Mouse (Mus musculus) embryo, embryonic 11 days (tissue): ENCODE data around the gene Card9.

ENCODE experiments used
- DNase-seq: peaks from one replicate; pipeline ENCODE4 v3.0.0-alpha.2; 2015

Card9 gene

GRCm38 (mm10) chr2:26359983-26360382, 735 bp downstream of the Card9 start:
- DNase-seq = no peak

- DNase-seq = no peak
Observed at GRCm38 (mm10) chr2:26358667-26359320, 1.9 kb downstream of the Card9 start.

GRCm38 (mm10) chr2:26357484-26357883, 3.2 kb downstream of the Card9 start:
- no peak for DNase-seq

- DNase-seq = no peak
Observed at GRCm38 (mm10) chr2:26356678-26357077, 4.0 kb downstream of the Card9 start.

GRCm38 (mm10) chr2:26356231-26356630, 4.5 kb downstream of the Card9 start:
- DNase-seq = no peak

GRCm38 (mm10) chr2:26354401-26354800, 6.3 kb downstream of the Card9 start:
- no peak for DNase-seq

- DNase-seq = no peak
Observed at GRCm38 (mm10) chr2:26353066-26353980, 7.4 kb downstream of the Card9 start.

- DNase-seq = no peak
Observed at GRCm38 (mm10) chr2:26352291-26352910, 8.3 kb downstream of the Card9 start.

- peak; percentile 95 for DNase-seq
Observed at GRCm38 (mm10) chr2:26351358-26352290, 9.1 kb downstream of the Card9 start, which contains the start of gene Dnlz. TSS of gene Dnlz (minus strand) at chr2:26352110.

GRCm38 (mm10) chr2:26348241-26348640, 12.5 kb downstream of the Card9 start:
- peak; percentile 23 for DNase-seq

GRCm38 (mm10) chr2:26342609-26343490, 17.9 kb downstream of the Card9 start:
- DNase-seq = no peak

GRCm38 (mm10) chr2:26342044-26342443, 18.7 kb downstream of the Card9 start:
- no peak for DNase-seq

GRCm38 (mm10) chr2:26341510-26341981, 19.2 kb downstream of the Card9 start:
- DNase-seq = no peak

GRCm38 (mm10) chr2:26339204-26339551, 21.5 kb downstream of the Card9 start:
- DNase-seq = no peak

GRCm38 (mm10) chr2:26338302-26339203, 22.2 kb downstream of the Card9 start:
- DNase-seq = no peak

GRCm38 (mm10) chr2:26330702-26331101, 30.0 kb downstream of the Card9 start:
- DNase-seq = no peak

GRCm38 (mm10) chr2:26330056-26330468, 30.7 kb downstream of the Card9 start:
- no peak for DNase-seq

GRCm38 (mm10) chr2:26329402-26329801, 31.3 kb downstream of the Card9 start:
- DNase-seq = peak; percentile 18

GRCm38 (mm10) chr2:26327852-26328251, 32.9 kb downstream of the Card9 start:
- DNase-seq = no peak
